Mouse (Mus musculus) G1E (cell line): Measurements from ENCODE around the gene Zfp110.

Experiments used
- CTCF ChIP-seq: IDR thresholded peaks from 2 replicates; pipeline ENCODE4 v1.5.1; 2012; ENCODE audit warnings: low read depth, low read length, inconsistent platforms, mixed read lengths
- GATA1 ChIP-seq: IDR thresholded peaks from 2 replicates; pipeline ENCODE4 v1.6.1; 2012; ENCODE audit warnings: borderline replicate concordance, low read length, inconsistent platforms, mixed read lengths
- GATA2 ChIP-seq: IDR thresholded peaks from 2 replicates; pipeline ENCODE4 v1.6.1; 2012; ENCODE audit warnings: low read depth, low read length, inconsistent platforms, borderline replicate concordance
- POLR2AphosphoS5 ChIP-seq: IDR thresholded peaks from 2 replicates; pipeline ENCODE4 v1.6.1; 2012; ENCODE audit warnings: low read depth, low read length, inconsistent platforms; ENCODE audit not compliant: insufficient replicate concordance

- TF ChIP-seq GATA1 (no peak), CTCF (no peak), GATA2 (no peak), POLR2AphosphoS5 (no peak)
Observed at GRCm38 (mm10) chr7:12835779-12836178, 1.2 kb downstream of the Zfp110 start.
